Mouse (Mus musculus) cerebellum, adult 9-10 months (tissue): ENCODE data around the gene Krt4.

Experiments
- DNase-seq: peaks from one replicate; pipeline ENCODE4 v3.0.0; 2022

Gene Krt4

DNA sequence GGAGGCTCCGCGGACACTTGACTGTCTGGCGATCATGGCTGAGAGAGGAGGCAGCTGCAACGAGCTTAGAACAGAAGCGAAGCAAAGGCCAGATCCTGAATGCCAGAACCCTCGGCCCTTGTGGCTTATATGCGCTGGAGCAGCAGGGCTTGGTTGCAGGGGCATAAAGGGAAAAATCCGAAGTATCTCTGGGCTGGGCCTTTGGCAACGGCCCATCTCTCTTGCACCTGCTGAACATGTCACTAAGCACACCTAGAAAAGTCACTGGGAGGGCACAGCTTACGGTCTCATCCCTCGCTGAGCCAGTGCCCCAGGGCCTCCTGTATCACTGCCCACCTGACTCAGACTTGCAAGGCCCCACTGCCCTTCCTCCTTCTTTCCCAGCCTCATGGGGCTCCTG is at the start of gene Krt4:
TSS of gene Krt4 (minus strand) at position 101 of the 400 bp plus-strand sequence.
- no peak for DNase-seq

GRCm38 (mm10) chr15:101973414-101974077 is 49.0 kb upstream of the Krt4 start:
- peak; percentile 81 for DNase-seq

DNA sequence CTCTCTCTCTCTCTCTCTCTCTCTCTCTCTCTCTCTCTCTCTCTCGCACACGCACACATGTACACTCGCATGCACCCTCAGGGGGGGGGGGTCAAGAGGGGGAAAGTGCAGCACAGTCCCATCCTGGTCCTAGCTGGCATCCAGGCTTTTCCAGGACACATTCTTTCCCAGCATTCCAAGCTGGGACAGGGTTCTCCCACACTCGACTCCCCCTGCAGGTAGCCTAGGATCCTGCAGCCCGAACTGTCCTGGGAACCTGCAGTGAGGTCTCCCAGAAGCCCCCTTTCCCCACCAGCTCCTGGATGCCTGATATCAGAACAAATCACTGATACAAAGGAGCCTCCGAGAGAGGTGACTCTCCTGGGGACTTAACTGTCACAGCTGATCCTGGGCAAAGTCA is 46.0 kb upstream of the Krt4 start:
- no peak for DNase-seq

- DNase-seq, result no peak
These were observed 42.3 kb upstream of the Krt4 start for GRCm38 (mm10) chr15:101966808-101967207.

DNA sequence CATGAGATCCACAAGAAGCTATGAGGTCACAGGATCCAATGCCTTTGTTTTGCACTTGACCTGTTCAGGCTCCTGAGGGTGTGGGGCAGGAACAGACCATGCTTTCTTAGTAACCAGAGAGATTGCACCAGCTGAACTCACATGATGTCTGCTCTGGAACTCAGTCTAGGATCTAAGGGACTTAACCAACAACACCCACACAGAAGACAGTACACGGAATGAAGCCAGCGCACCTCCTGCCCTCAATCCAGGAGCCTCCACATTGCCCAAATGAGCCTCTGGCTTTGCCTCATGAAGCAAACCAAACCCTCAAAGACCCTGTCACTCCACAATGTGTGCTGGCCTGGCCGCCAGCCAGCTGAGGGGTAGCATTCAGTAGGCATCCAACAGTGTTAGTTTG is 34.4 kb upstream of the Krt4 start:
- DNase-seq, result no peak

DNA sequence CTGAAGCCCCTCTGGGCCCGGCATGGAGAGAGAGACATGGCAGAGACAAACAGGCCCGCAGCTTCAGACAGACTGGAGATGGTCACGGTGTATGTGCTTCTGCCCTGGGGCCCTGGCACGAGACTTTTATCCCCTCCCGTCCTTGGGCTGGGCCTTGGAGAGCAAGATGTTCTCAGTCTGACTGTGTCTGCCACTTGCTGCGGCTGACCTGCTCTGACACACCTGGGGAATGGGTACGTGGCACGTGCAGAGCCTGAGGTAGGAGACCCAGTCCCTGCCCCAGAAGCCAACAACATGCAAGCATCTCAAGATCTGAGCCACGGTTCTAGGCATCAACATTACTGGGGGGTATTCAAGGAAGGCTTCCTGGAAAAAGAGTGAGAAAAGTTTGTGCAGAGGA is 29.7 kb upstream of the Krt4 start, which contains the start of gene Krt78:
TSS of gene Krt78 (minus strand) at position 101 of the 400 bp plus-strand sequence.
- no peak for DNase-seq

GRCm38 (mm10) chr15:101952733-101953474 is 28.4 kb upstream of the Krt4 start:
- DNase-seq, result no peak

DNA sequence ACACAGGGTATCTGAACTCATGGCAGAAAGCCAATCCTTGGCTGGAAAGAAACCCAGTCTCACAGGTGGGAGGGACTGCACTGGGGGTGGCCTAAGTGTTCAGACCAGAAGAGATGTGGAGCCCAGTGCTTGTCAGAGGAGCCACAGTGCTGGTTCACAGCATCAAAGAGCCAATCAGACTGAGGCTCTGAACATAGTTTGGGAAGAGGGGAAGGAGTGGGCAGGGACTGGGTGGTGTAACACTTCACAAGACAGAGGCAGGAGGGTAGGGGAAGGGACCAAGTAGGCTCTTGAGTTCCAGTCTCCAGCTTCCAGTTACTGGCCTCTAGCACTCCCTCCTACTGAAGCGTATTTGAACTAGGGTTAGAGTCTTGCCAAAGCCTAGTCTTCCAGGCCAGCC is 20.9 kb upstream of the Krt4 start:
- DNase-seq, result no peak

- DNase-seq, result no peak
These were observed 17.4 kb upstream of the Krt4 start for GRCm38 (mm10) chr15:101941948-101942347.

DNA sequence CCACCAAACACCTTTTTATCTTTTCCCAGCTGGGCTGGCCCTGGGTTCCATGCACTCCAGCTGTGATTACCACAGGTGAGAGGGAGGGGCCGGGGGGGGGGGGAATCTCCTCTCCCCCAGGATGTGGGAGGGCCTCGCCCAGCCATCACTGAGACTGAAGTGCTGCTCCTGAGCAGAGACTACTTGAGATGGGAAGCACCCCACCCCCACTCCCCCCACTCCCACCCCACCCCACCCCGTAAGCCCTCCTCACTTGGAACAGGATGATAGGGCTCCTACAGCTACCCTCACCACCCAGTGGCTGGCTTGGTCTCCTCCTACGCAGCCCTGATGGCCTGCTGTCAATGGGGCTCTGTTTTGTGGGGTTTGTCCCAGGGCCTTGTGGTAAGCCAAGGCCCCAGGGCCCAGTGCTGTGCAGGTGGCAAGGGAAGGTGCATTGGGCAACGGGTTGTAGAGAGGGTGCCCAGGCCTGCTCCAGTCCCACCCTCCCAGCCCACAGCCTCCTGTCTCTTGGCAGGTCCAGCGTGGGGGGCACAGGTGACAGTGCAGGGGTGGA is 15.8 kb upstream of the Krt4 start, which contains the start of gene Krt79:
TSS of gene Krt79 (minus strand) at position 51 of the 556 bp plus-strand sequence.
- no peak for DNase-seq

- no peak for DNase-seq
These were observed 14.2 kb upstream of the Krt4 start for GRCm38 (mm10) chr15:101938600-101939308.

DNA sequence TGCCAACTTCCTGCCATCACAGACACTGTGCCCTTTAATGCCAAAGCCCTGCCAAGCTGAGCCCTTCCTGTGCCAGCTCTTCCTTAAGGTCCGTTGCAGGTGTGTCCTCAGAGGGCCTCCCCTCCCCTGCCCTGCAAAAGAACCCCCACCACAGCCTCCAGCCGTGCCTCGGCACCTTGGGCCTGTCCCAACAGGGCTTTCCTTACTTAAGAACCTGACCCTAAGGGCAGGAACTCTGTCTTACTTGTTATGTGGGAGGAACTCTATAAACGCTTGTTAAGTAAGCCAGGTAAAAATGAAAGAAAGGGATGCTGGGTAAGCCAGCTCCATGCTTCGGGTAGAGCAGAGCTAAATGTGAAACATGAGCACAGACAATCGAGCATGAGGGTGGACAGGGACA is 8.5 kb upstream of the Krt4 start:
- no peak for DNase-seq

GRCm38 (mm10) chr15:101929666-101930065 is 5.1 kb upstream of the Krt4 start:
- no peak for DNase-seq

DNA sequence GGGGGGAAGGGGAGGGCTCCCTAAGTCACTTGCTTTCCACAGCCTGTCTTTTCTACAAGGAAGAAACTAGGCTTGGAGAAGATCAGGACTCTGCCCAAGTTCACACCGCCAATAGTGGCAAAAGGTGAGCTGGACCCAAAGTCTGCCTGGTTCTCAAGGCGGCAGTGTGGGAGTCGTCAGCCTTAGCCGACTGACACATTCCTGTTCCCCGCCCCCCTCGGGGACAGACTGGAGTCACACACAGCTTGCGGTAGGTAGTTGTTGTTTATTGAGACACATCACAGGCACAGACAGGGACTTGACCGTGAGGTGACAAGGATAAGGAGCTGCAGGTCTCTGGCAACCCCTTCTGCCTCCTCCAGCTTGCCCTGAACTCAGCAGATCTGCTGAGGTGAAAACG is 4.6 kb upstream of the Krt4 start:
- DNase-seq, result no peak

DNA sequence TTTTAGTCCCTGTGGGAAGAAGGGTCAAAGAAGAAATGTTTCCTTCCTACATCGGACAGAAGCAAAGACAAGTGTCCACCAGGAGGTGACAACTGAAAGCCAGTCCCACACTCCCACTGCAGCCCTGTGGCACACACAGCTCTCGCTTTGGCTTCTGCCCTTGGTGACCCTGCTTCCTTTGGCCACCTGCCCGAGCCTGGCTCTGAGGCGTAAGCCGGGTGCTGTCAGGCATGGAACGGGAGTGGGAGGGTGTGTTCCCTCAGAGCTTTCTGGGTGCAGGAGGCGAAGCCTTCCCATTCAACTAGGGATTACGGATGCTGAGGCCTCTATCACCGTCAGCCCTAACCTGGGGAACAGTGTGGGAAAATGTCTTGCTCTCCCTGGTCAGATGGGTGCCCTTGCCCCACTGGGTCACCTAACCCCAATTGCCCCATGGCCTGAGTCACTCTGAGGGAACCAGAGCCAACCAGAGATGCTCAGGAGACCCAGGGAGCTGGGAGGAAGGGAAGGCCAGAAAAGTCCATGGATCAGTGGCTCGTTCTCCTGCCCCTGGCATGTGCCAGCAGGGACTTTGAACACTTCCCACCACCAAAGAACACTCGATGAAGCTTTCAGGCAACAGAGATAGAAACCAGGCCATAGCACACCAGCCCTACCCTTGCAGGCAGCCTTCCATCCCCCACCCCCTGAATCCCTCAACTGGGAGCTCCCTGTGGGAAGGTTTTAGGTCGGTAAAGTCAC is 3.0 kb upstream of the Krt4 start:
- no peak for DNase-seq

GRCm38 (mm10) chr15:101925041-101925440 is 506 bp upstream of the Krt4 start:
- no peak for DNase-seq

DNA sequence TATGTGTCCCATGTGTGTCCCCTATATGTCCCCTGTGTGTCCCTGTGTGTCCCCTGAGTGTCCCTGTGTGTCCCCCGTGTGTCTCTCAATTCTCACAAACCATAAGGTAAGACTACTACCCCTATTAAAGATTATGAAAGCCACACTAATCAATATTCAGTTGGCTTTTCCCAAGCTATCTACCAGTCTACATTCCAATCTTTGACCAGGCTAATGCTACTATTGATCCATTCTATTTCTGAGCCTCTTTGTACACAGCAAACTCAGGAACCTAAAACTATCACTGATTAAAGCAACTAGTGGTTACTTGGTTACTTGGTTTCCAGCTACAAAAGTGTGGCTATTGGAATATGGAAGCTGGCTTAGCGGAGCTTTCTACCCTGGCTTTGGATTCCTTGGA is 2.2 kb downstream of the Krt4 start:
- no peak for DNase-seq

- DNase-seq, result no peak
These were observed 8.5 kb downstream of the Krt4 start for GRCm38 (mm10) chr15:101916072-101916471.

DNA sequence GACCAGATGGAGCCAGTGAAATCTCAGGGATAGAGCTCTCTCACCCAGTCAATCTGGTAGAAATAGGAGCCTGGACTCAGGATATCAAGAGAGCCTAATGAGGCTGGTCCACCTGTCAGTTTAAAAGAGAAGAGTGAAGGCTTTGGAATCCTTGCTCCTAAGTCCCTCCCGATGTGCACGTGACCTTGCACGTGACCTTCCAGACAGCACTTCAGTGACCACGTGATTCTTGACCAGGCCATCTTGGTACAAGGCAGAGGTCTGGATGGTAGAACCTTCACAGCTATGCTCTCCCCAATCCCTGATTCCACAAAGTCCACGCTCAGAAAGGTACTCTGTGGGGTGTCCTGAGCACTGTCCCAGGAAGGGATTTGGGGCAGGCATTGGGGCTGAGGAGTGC is 19.7 kb downstream of the Krt4 start:
- no peak for DNase-seq

DNA sequence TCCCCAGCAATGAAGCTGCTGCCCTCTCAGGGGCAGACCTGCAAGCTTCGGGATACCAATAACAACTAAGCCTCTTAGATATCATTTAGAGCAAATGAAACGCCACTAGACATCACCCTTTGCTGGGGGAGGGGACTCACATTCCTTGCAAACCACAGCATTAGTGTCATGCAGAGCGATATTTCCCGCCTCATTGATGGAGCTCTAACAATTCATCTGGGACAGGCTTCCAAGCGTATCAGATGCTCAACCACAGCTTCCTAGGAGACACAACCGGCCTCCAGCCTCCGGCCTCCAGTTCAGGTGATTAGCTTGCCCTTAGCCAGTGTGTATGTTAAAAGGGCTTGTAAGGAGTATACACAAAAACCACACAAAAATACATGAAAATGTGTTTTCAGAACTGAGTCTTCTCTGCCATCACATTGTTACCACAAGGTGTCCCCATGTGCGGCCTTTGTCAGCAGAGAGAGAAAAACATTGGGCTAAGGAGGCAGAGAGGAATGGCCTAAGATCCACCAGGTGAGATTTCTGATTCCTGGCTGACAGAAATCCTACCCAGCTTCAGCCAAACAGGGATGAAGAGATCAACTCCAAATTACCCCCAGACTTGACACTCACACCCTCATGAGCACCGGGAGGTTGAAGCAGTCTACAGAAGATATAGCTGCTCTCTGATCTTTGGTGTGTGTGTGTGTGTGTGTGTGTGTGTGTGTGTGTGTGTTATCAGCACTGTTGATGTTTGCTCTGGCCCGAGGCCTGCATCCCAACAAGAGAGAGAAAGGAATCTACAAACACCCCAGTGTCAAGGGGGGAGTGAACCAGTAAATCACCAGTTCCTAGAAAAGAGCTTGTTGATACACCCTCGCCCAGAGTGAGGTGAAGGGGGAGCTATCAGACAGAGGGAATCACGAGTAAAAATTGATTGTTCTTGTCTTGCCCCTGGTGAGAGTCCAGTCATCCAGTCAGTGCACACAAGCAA is 22.1 kb downstream of the Krt4 start:
- DNase-seq, result no peak

GRCm38 (mm10) chr15:101895216-101895615 is 29.3 kb downstream of the Krt4 start:
- DNase-seq, result no peak

- DNase-seq, result no peak
These were observed 31.7 kb downstream of the Krt4 start, which contains the start of gene Krt76 for GRCm38 (mm10) chr15:101892820-101893219. Krt76 (minus strand) TSS chr15:101892920.
